Mouse (Mus musculus) heart, adult 2 months (tissue): Measurements from ENCODE around the gene Sumf2.

ENCODE experiments used
- CTCF ChIP-seq: fragments of 200-600 bp; IDR thresholded peaks from 2 replicates; pipeline ENCODE4 v1.8.1; 2022; ENCODE audit warnings: antibody characterized with exemption, mild to moderate bottlenecking, moderate library complexity
- EP300 ChIP-seq: fragments of 200-500 bp; IDR thresholded peaks from 2 replicates; pipeline ENCODE4 v1.6.1; 2011; ENCODE audit warnings: low read depth, low read length, control low read depth; ENCODE audit not compliant: insufficient read depth
- POLR2A ChIP-seq: fragments of 200-500 bp; IDR thresholded peaks from 2 replicates; pipeline ENCODE4 v1.6.1; 2011; ENCODE audit warnings: mild to moderate bottlenecking, low read depth, low read length, control low read depth; ENCODE audit not compliant: insufficient read depth

DNA sequence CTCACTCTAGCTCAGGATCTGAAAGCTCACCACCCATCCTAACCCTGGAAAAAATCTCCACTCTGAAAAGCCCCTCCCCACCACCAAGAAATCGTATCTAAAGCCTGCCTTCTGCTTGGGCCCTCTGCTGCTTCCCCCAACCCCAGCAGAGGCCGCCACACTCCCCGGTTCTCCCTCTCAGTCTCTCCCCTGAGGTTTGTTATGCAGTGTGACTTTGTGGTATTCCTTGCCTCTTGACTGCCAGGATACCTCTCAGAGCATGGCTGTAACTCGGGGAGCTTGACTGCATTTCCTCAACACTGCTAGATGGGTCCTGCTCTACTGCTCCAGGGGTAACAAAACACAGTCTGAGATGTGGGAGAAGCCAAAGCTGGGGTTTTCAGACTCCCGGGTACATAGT lies 8.4 kb downstream of the Sumf2 start:
- TF ChIP-seq CTCF = no peak
- TF ChIP-seq POLR2A = no peak
- no peak for TF ChIP-seq EP300
